Mouse (Mus musculus): ENCODE data around the gene Ubac2.

DNA sequence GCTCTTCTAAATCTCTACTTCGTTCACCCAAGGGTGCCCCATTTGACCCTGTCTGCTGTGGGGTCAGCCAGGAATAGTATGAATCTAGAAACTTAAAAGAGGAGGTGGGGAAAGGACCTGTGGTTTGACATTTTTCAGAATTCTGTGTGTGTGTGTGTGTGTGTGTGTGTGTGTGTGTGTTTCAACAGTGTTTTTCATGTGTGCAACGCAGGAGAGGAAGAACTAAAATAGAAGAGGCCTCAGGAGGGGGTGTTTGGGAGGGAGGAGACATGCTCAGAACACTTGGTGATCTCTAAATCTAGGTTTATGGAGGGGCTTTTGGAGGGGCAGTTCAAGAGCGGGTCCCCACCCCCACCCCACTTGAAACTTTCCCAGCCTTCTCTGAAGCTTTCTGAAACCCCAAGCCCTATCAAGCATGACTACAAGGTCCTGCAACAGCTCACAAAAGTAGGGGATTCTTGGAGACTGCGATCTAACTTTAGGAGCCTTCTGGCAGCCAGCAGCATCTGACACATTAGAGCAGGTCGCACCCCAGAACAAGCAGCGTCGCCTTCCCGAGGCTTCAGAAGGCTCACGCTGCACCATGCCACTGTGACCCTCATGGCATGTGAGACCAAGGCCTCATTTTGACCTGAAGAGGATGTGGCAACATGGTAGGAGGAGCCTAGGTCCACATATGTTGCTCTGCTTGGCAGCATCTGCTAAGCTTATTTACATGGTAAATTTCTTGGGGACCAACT, 174.6 kb downstream of the Ubac2 start:
- no peak for TF ChIP-seq CTCF (IDR thresholded peaks at IDR 0.05; ENCODE audit: low read depth, low read length)
- TF ChIP-seq POLR2AphosphoS5 (IDR thresholded peaks at IDR 0.05; ENCODE audit: insufficient replicate concordance, low read depth, low read length): no peak
- TF ChIP-seq GATA1 (IDR thresholded peaks at IDR 0.05; ENCODE audit: borderline replicate concordance, low read length): no peak
- no peak for TF ChIP-seq GATA2 (IDR thresholded peaks at IDR 0.05; ENCODE audit: borderline replicate concordance, low read depth, low read length)
